Comparison of ENCODE assay signal across 10 mouse cellular contexts in the genomic region with DNA sequence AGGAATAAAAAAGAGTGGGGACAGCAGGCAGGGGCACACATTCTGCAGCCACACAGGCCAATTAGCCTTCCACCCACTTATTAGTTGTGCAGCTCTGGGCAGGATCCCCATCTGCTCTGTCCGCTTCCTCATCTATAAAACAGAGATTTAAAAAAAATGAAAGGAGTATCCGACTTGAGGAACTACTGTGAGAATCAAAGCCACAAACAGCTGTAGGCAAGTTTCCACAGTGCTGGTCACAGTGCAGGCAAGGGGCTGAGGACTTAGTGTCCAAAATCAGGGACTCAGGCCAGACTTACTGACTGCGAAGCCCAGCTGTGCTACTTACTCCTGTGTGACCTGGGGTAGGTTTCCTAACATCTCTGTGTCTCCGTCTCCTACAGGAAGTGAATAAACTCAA.
DNase-seq lines count a peak whose midpoint lies in the region; ATAC-seq and TF ChIP-seq lines count a peak whose summit lies in the region.
"Had no signal": no experiment of that assay in that cellular context is flagged by ENCODE, and none has a peak within 500 bp of the region (broad histone marks: within the 10 kb centered on the region; RNA-seq: fewer than 3 reads in every experiment).

No protein-coding gene starts in this region.

- H3K27ac ChIP-seq in heart, embryonic 15.5 days: peak overlapping the region; percentile 35; the same call in 1 of the 2 replicates
- H3K27ac ChIP-seq in heart, adult 2 months: no peak overlapping the region
- peak overlapping the region; percentile 24; the same call in 1 of the 2 replicates for H3K27ac ChIP-seq in midbrain, embryonic 15.5 days
- H3K27ac ChIP-seq in midbrain, embryonic 16.5 days (ENCODE audit: low read length): no peak overlapping the region
- peak overlapping the region; percentile 75 for H3K27ac ChIP-seq in neural tube, embryonic 15.5 days (replicated peaks)
- H3K27ac ChIP-seq: intestine, embryonic 15.5 days; liver, embryonic 13.5 days had no signal

- TF ChIP-seq EP300 in heart, adult 2 months (IDR thresholded peaks at IDR 0.05; ENCODE audit: insufficient read depth, low read depth, low read length): no peak

- no peaks in the 10 kb centered on the region for H3K36me3 ChIP-seq in heart, embryonic 15.5 days
- H3K36me3 ChIP-seq in heart, adult 2 months (ENCODE audit: control insufficient read depth, insufficient read depth, low read length): peaks cover 4% of the 10 kb centered on the region; the same call in 1 of the 2 replicates
- no peaks in the 10 kb centered on the region for H3K36me3 ChIP-seq in midbrain, embryonic 15.5 days (replicated peaks)
- no peaks in the 10 kb centered on the region for H3K36me3 ChIP-seq in midbrain, embryonic 16.5 days (ENCODE audit: control insufficient read depth, insufficient read depth, low read length)
- no peaks in the 10 kb centered on the region for H3K36me3 ChIP-seq in neural tube, embryonic 15.5 days
- H3K36me3 ChIP-seq: intestine, embryonic 15.5 days; liver, embryonic 13.5 days had no signal

- no peak overlapping the region for H3K4me3 ChIP-seq in heart, embryonic 15.5 days
- H3K4me3 ChIP-seq in heart, adult 2 months: no peak overlapping the region
- no peak overlapping the region for H3K4me3 ChIP-seq in midbrain, embryonic 15.5 days
- H3K4me3 ChIP-seq in midbrain, embryonic 16.5 days (ENCODE audit: low read depth, low read length): no peak overlapping the region
- H3K4me3 ChIP-seq in neural tube, embryonic 15.5 days (replicated peaks): no peak overlapping the region
- H3K4me3 ChIP-seq: intestine, embryonic 15.5 days; liver, embryonic 13.5 days had no signal

- no peak for TF ChIP-seq POLR2A in heart, adult 2 months (IDR thresholded peaks at IDR 0.05; ENCODE audit: insufficient read depth, low read depth, low read length)

- no peaks in the 10 kb centered on the region; the same call in 1 of the 2 replicates for H3K79me2 ChIP-seq in heart, adult 2 months (replicated peaks; ENCODE audit: control insufficient read depth, insufficient read depth, low read length)

- intact Hi-C loops in heart, adult 2 months (cut with DNase I): no loop called here

- DNase-seq in heart, adult 2 months: no peak
- no peak for DNase-seq in kidney, postnatal 25 days
- DNase-seq: liver, embryonic 13.5 days; thymus, postnatal 36 days had no signal

- peak overlapping the region; percentile 31 for H3K4me2 ChIP-seq in heart, embryonic 15.5 days
- H3K4me2 ChIP-seq in midbrain, embryonic 15.5 days: no peak overlapping the region
- no peak overlapping the region for H3K4me2 ChIP-seq in midbrain, embryonic 16.5 days (ENCODE audit: low read length)
- no peak overlapping the region for H3K4me2 ChIP-seq in neural tube, embryonic 15.5 days
- H3K4me2 ChIP-seq: intestine, embryonic 15.5 days; liver, embryonic 13.5 days had no signal

- ATAC-seq in heart, embryonic 15.5 days (replicated peaks; ENCODE audit: insufficient number of reproducible peaks, insufficient read depth, low FRiP score, low read depth): no peak
- ATAC-seq in midbrain, embryonic 15.5 days (replicated peaks): no peak
- no peak for ATAC-seq in midbrain, embryonic 16.5 days
- peak; percentile 65 to 66 for ATAC-seq in hematopoietic stem cell, adult 5-6 weeks (replicated peaks in 1 of 2; ENCODE audit: insufficient read depth in 1 of 2, low FRiP score in 2 of 2, low TSS enrichment in 1 of 2, low read depth in 1 of 2, poor library complexity in 2 of 2, severe bottlenecking in 2 of 2)
- no peak for ATAC-seq in neural tube, embryonic 15.5 days (ENCODE audit: low FRiP score)

- no peak for TF ChIP-seq CTCF in heart, adult 2 months (IDR thresholded peaks at IDR 0.05)

- no peaks in the 10 kb centered on the region for H3K27me3 ChIP-seq in heart, embryonic 15.5 days
- H3K27me3 ChIP-seq in heart, adult 2 months (ENCODE audit: control insufficient read depth, insufficient read depth, low read length): no peaks in the 10 kb centered on the region
- no peaks in the 10 kb centered on the region for H3K27me3 ChIP-seq in midbrain, embryonic 15.5 days (replicated peaks)
- H3K27me3 ChIP-seq in midbrain, embryonic 16.5 days (ENCODE audit: control insufficient read depth, insufficient read depth, low read depth, low read length): no peaks in the 10 kb centered on the region
- no peaks in the 10 kb centered on the region for H3K27me3 ChIP-seq in neural tube, embryonic 15.5 days (replicated peaks)
- H3K27me3 ChIP-seq: intestine, embryonic 15.5 days; liver, embryonic 13.5 days had no signal

- 77% methylated on average over 4 of the region's 4 CpGs for WGBS in heart, embryonic 15.5 days
- 76% methylated on average over 4 of the region's 4 CpGs for WGBS in heart, adult 2 months
- 81% methylated on average over 4 of the region's 4 CpGs for WGBS in midbrain, embryonic 15.5 days
- 80% methylated on average over 4 of the region's 4 CpGs for WGBS in midbrain, embryonic 16.5 days
- 70% methylated on average over 4 of the region's 4 CpGs for WGBS in neural tube, embryonic 15.5 days

- no peaks in the 10 kb centered on the region for H3K9me3 ChIP-seq in heart, embryonic 15.5 days (replicated peaks)
- H3K9me3 ChIP-seq in midbrain, embryonic 15.5 days: no peaks in the 10 kb centered on the region
- H3K9me3 ChIP-seq in midbrain, embryonic 16.5 days (replicated peaks; ENCODE audit: control insufficient read depth, low read length, poor library complexity, severe bottlenecking): no peaks in the 10 kb centered on the region
- H3K9me3 ChIP-seq in neural tube, embryonic 15.5 days (replicated peaks): no peaks in the 10 kb centered on the region
- H3K9me3 ChIP-seq: intestine, embryonic 15.5 days; liver, embryonic 13.5 days had no signal

- peaks cover 30% of the 10 kb centered on the region for H3K4me1 ChIP-seq in heart, embryonic 15.5 days (replicated peaks)
- H3K4me1 ChIP-seq in heart, adult 2 months (ENCODE audit: control insufficient read depth, insufficient read depth, low read length): peaks cover 20% of the 10 kb centered on the region
- peaks cover 22% of the 10 kb centered on the region for H3K4me1 ChIP-seq in midbrain, embryonic 15.5 days
- H3K4me1 ChIP-seq in midbrain, embryonic 16.5 days (ENCODE audit: control insufficient read depth, insufficient read depth, low read length): peaks cover 16% of the 10 kb centered on the region
- peaks cover 23% of the 10 kb centered on the region for H3K4me1 ChIP-seq in neural tube, embryonic 15.5 days
- H3K4me1 ChIP-seq: liver, embryonic 13.5 days had no signal

- H3K9ac ChIP-seq in heart, embryonic 15.5 days: no peak overlapping the region
- no peak overlapping the region for H3K9ac ChIP-seq in heart, adult 2 months (ENCODE audit: low read depth, low read length)
- H3K9ac ChIP-seq in midbrain, embryonic 15.5 days: no peak overlapping the region
- no peak overlapping the region for H3K9ac ChIP-seq in midbrain, embryonic 16.5 days (ENCODE audit: low read depth, low read length)
- no peak overlapping the region for H3K9ac ChIP-seq in neural tube, embryonic 15.5 days (replicated peaks)
- H3K9ac ChIP-seq: intestine, embryonic 15.5 days; liver, embryonic 13.5 days had no signal

Comparison
In these comparisons a context has a peak if more than half of its experiments do, and no peak if none do; other contexts are left out.
1. H3K27ac ChIP-seq: peak in heart, embryonic 15.5 days (single experiment), midbrain, embryonic 15.5 days (single experiment) and neural tube, embryonic 15.5 days (single experiment); none in heart, adult 2 months (single experiment) and midbrain, embryonic 16.5 days (single experiment).
2. ATAC-seq: peak in hematopoietic stem cell, adult 5-6 weeks (2 of 2); none in heart, embryonic 15.5 days (single experiment), midbrain, embryonic 15.5 days (single experiment), midbrain, embryonic 16.5 days (single experiment) and neural tube, embryonic 15.5 days (single experiment).